Mouse (Mus musculus): ENCODE measurements around the gene 2310061N02Rik.
"Not testable (repeated sequence)": the region's sequence is repeated elsewhere in the genome, so short reads cannot be mapped to it uniquely, and the experiment has no call there.

Gene 2310061N02Rik

DNA sequence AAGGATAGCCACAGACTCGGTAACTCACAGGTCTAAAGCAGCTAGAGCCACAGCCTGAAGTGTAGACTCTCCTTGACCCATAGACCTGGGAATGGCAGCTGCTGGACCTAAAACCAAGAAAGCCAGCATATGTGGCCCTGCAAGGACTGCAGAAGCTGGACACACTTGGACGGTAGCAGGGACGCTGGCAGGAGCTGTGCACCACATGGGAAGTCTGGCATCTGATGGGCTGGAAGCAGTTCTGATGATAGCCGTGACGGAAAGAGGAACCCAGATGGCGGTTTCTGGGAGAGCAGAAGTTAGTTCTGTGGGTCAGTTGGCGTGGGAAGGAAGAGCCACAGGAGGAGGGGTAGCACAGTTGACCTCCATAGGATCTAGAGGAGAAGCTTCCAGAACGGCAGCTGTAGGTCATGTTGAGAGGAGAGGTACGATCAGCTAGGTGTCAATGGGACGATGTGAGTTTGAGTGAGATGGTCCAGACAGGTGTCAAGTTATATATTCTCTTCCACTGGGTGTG is at the start of gene 2310061N02Rik:
Gene 2310061N02Rik, minus strand, starts transcription at position 467 of the 517 bp plus-strand sequence.
- ATAC-seq (ENCODE audit: insufficient number of reproducible peaks, low FRiP score, low TSS enrichment) = no peak

DNA sequence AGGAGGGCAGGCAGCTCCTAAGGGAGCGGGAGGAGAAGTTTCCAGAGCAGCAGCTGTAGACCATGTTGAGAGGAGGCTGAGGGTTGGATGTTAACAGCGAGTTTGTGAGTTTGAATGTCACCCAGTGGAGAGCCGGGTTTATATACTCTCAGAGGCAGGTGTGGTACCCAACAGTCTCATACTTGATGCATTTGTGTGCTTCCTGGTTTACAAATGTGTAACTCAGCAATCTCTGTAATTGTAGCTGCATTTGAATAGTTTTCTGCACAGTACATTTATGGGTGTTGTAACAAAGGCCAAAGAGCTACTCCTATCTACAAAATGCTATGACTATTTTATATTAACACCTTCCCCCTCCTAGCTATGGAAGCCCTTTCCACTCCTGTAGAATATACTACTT is 43.8 kb upstream of the 2310061N02Rik start, which contains the start of gene Krtap13:
Gene Krtap13, minus strand, starts transcription at position 101 of the 400 bp plus-strand sequence.
- ATAC-seq (ENCODE audit: insufficient number of reproducible peaks, low FRiP score, low TSS enrichment) = not testable (repeated sequence)

DNA sequence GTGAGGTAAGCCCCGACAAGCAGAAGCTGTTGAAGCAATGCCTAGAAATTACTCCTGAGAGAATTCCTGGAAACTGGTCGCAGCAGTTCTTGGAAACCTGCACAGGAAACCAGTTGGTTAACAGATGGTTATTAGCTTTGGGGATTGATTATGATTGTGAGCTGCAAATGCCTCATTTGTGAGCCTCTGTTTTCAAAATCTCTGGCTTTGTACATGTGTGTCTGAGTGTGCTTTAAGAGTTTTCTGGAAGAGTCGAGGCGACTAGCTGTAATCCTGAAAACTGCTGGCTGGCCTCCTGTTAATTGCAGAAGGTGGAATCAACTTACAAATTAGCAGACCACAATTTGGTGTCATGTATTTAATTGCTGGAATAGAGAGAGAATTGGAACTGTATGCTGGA is 40.2 kb upstream of the 2310061N02Rik start:
- ATAC-seq (ENCODE audit: insufficient number of reproducible peaks, low FRiP score, low TSS enrichment) = no peak

DNA sequence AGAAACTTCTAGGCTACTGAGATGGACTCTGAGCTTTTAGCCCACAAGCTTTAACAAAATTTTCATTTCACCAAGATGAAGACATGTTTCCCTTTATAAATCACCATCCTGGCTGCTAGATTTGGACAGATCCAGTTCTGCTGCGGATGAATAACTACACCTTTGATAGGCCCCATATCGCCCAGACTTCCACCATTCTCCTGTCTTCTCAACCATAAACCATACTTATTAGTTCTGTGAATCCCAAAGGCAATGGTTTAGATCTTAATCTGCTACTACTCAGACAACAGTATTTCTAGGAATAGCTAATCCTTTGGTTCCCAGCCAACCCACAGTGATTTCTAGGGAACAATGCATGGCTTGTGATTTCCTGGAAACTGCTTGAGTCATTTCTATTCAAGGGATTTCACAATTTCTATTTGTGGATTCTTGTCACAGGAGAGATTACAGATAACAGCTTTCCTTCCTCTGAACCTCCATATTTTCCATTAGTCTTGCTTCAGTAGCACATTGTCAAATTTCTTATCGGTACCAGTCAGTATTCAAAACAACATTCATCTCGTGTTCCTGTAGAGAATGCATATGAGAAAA is 37.1 kb upstream of the 2310061N02Rik start:
- ATAC-seq (ENCODE audit: insufficient number of reproducible peaks, low FRiP score, low TSS enrichment) = no peak

DNA sequence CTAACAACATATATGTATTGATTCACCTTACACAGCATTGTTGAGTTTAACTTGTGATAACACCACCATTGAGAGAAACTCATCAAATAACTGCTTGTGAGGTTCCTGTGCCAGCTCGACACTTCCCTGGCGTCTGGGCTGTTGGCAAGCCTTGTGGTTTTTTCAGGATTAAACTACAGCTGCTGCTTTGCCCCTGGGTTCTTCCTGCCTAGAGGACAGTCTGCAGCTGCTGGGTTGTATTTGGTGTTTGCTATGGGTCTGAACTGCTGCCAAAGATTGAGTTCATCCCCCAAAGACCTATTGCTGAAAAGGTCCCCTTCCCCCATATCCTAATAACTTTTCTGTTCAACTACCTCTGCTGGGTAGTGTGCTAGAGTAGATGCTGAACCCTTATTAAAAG is 27.6 kb upstream of the 2310061N02Rik start:
- ATAC-seq (ENCODE audit: insufficient number of reproducible peaks, low FRiP score, low TSS enrichment) = no peak

DNA sequence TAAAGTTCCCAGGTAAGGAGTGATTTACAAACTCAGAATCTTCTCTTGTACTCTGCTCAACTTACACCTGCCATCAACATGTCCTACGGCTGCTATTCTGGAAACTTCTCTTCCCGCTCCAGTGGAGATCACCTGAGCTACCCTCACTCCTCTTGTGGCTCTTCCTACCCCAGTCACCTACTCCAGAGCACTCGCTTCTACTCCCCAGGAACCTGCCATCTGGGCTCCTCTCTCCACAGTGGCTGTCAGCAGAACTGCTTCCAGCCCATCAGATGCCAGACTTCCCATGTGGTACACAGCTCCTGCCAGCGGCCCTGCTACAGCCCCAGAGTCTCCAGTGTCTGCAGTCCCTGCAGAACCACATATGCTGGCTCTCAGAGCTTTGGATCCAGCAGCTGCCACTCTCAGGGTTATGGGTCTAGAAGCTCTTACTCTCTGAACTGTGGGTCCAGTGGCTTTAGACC is 21.1 kb upstream of the 2310061N02Rik start, which contains the start of gene Krtap13-1:
Gene Krtap13-1, plus strand, starts transcription at position 51 of the 464 bp plus-strand sequence.
- peak; percentile 52; the same call in 1 of the 2 replicates for ATAC-seq (ENCODE audit: insufficient number of reproducible peaks, low FRiP score, low TSS enrichment)

GRCm38 (mm10) chr16:88720031-88720430 is 12.3 kb upstream of the 2310061N02Rik start:
- ATAC-seq (ENCODE audit: insufficient number of reproducible peaks, low FRiP score, low TSS enrichment) = no peak

GRCm38 (mm10) chr16:88716549-88716948 is 8.8 kb upstream of the 2310061N02Rik start:
- no peak for ATAC-seq (ENCODE audit: insufficient number of reproducible peaks, low FRiP score, low TSS enrichment)

- no peak for ATAC-seq (ENCODE audit: insufficient number of reproducible peaks, low FRiP score, low TSS enrichment)
Measured at GRCm38 (mm10) chr16:88711245-88711644, 3.5 kb upstream of the 2310061N02Rik start.

GRCm38 (mm10) chr16:88710757-88711156 is 3.0 kb upstream of the 2310061N02Rik start:
- ATAC-seq (ENCODE audit: insufficient number of reproducible peaks, low FRiP score, low TSS enrichment) = no peak

DNA sequence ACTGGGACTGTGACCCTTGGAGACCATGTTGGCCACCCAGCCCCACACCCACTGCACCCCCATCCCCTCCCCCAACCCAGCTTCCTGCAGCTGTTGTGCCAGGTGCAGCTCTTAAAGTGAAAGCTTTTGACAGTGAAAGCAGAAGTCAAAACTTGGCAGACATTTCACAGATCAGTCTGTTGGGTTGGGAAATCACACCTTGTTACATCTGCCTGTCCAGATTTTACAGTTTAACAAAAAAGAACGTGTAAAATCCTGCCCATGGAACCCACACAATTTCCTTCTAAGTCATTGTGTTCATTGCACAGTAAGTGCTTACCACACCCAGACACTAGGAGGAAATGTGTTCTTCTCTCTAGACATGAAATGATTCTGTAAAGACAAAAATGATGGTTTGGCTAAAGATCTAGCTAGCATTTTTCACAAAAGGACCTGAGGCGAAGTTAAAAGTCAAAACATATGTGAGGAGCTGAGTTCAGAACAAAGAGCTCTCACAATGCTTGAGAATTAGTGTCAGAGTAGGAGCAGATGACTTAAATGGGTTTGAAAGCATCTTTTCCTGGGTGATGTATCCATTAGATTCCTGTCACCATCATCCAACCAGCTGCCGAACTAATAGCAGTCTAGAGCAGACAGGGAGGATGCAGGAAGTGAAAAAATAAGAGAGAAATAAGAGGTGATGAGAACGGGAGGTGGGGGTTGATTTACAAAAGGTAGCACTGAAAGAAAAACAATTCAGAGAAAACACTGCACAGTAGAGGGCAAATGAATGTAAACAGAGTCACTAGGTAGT is 6.5 kb downstream of the 2310061N02Rik start:
- ATAC-seq (ENCODE audit: insufficient number of reproducible peaks, low FRiP score, low TSS enrichment) = no peak

GRCm38 (mm10) chr16:88696256-88696655 is 11.5 kb downstream of the 2310061N02Rik start:
- no peak for ATAC-seq (ENCODE audit: insufficient number of reproducible peaks, low FRiP score, low TSS enrichment)

DNA sequence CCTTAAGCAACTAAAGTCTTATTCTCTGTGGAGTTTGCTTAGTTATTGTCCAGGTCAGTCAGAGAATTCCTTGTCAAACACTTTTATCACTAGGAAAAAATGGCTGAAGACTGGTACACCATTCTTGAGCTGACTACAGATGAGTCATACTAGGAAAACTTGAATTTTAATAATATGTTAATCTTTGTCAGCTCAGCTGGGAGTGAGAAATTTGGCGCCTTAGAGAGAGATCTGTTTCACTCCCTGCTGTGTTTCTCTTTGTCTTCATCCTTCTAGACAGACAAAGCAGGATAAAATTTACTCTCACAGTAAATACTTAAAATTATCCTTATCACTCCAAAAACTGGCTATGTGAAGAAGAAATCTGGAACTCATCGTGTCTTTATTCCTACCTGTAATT is 26.5 kb downstream of the 2310061N02Rik start:
- no peak for ATAC-seq (ENCODE audit: insufficient number of reproducible peaks, low FRiP score, low TSS enrichment)

- no peak for ATAC-seq (ENCODE audit: insufficient number of reproducible peaks, low FRiP score, low TSS enrichment)
Measured at GRCm38 (mm10) chr16:88679099-88679498, 28.7 kb downstream of the 2310061N02Rik start.

- no peak for ATAC-seq (ENCODE audit: insufficient number of reproducible peaks, low FRiP score, low TSS enrichment)
Measured at GRCm38 (mm10) chr16:88671571-88671970, 36.2 kb downstream of the 2310061N02Rik start, which contains the start of gene Krtap27-1. Gene Krtap27-1, minus strand, starts transcription at chr16:88671671.

DNA sequence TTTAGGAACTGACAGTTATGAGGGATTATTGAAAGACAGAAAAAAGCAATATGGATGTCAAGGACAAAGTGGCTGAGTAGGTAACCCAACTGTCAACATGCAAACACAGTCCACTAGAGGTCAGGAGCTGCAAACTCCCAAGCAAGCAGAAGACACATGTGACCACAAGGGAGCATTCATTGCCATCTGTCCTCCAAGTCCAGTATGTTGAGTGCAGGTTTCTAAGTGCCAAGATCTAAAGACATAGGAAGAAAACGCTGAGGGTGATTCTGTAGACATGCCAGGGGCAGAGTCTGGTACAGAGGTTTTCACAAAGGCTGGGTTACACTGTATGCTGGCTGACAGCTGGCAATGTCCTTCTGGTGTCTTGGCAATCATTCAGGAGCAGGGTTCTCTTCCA is 50.3 kb downstream of the 2310061N02Rik start:
- no peak for ATAC-seq (ENCODE audit: insufficient number of reproducible peaks, low FRiP score, low TSS enrichment)
